ENCODE assay signal across 12 mouse cellular contexts in the genomic region with DNA sequence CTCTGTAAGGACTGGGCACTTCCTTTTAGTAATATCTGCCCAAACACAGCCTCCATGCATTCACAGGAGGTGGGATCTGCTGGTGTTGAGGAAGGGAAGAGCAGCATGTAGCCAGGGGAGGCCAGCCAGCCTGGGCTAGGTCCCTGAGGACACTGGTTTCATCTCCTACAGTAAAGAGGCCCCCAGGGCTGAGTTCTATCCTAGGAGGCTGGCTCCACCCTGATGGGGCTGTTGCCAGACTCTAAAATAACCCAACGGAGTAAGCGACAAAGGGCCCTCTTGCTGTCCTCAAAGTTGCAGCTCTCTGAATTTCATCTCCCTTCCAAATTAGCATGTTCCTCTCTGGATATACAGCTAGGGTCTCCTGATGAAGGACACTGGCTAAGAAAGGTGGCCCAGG.
"Had no signal": no experiment of that assay in that cellular context is flagged by ENCODE, and none has a peak within 500 bp of the region (broad histone marks: within the 10 kb centered on the region; RNA-seq: fewer than 3 reads in every experiment).

No protein-coding gene starts in this region.

- H3K27me3 ChIP-seq: limb, embryonic 15.5 days; liver, embryonic 12.5 days; lung, embryonic 15.5 days; neural tube, embryonic 15.5 days had no signal

- H3K36me3 ChIP-seq: limb, embryonic 15.5 days; liver, embryonic 12.5 days; lung, embryonic 15.5 days; neural tube, embryonic 15.5 days had no signal

- DNase-seq: kidney, postnatal 10 days; layer of hippocampus, adult 9-11 months; layer of hippocampus, postnatal 36 days; midbrain, embryonic 14.5 days; right cerebral cortex, adult 18-20 months; right cerebral cortex, postnatal 25 days; thymus, postnatal 36 days had no signal

- ATAC-seq: liver, embryonic 12.5 days had no signal

- H3K4me2 ChIP-seq: limb, embryonic 15.5 days; liver, embryonic 12.5 days; lung, embryonic 15.5 days; neural tube, embryonic 15.5 days had no signal

- H3K9me3 ChIP-seq: limb, embryonic 15.5 days; liver, embryonic 12.5 days; lung, embryonic 15.5 days; neural tube, embryonic 15.5 days had no signal

- H3K9ac ChIP-seq: limb, embryonic 15.5 days; liver, embryonic 12.5 days; lung, embryonic 15.5 days; neural tube, embryonic 15.5 days had no signal

- H3K4me3 ChIP-seq: limb, embryonic 15.5 days; liver, embryonic 12.5 days; lung, embryonic 15.5 days; myocyte; neural tube, embryonic 15.5 days had no signal

- H3K27ac ChIP-seq: limb, embryonic 15.5 days; liver, embryonic 12.5 days; lung, embryonic 15.5 days; neural tube, embryonic 15.5 days had no signal
